Mouse (Mus musculus) stomach, embryonic 14.5 days (tissue): ENCODE data around the gene Fbp2. TPM values are rescaled to one million over a fixed set of nuclear protein-coding genes. Genes with fewer than 3 reads are reported as not detected.
"Not testable (repeated sequence)": the region's sequence is repeated elsewhere in the genome, so short reads cannot be mapped to it uniquely, and the experiment has no call there.

ENCODE experiments used
- ATAC-seq: fragments of 200-750 bp; cut with Nextera tagmentation; 2 replicates; pipeline ENCODE4 v1.8.0; 2017; ENCODE audit warnings: low read depth, moderate TSS enrichment; ENCODE audit not compliant: insufficient number of reproducible peaks, insufficient read depth, low FRiP score
- H3K27ac ChIP-seq: fragments of 300-500 bp; sonication (generic); 2 replicates; pipeline ENCODE4 v1.5.1; 2014; ENCODE audit warnings: mild to moderate bottlenecking, low read length, moderate library complexity, mixed read lengths
- H3K27me3 ChIP-seq: fragments of 300-500 bp; sonication (generic); 2 replicates; pipeline ENCODE4 v1.6.1; 2014; ENCODE audit warnings: low read length, control low read depth, mixed read lengths; ENCODE audit not compliant: control insufficient read depth, insufficient read depth
- H3K36me3 ChIP-seq: fragments of 300-500 bp; sonication (generic); 2 replicates; pipeline ENCODE4 v1.6.1; 2014; ENCODE audit warnings: mild to moderate bottlenecking, control low read depth, low read length, moderate library complexity, mixed read lengths; ENCODE audit not compliant: control insufficient read depth, insufficient read depth
- H3K4me1 ChIP-seq: fragments of 300-500 bp; sonication (generic); 2 replicates; pipeline ENCODE4 v1.6.1; 2014; ENCODE audit warnings: low read length, control low read depth, mixed read lengths; ENCODE audit not compliant: control insufficient read depth, insufficient read depth
- H3K4me2 ChIP-seq: fragments of 300-500 bp; sonication (generic); replicated peaks from 2 replicates; pipeline ENCODE4 v1.6.1; 2014; ENCODE audit warnings: low read depth, low read length, control low read depth
- H3K4me3 ChIP-seq: fragments of 300-500 bp; sonication (generic); 2 replicates; pipeline ENCODE4 v1.5.1; 2014; ENCODE audit warnings: low read depth, low read length, control low read depth
- H3K9ac ChIP-seq: fragments of 300-500 bp; sonication (generic); replicated peaks from 2 replicates; pipeline ENCODE4 v1.6.1; 2014; ENCODE audit warnings: low read depth, mild to moderate bottlenecking, control low read depth, low read length, moderate library complexity, mixed read lengths
- H3K9me3 ChIP-seq: fragments of 300-500 bp; sonication (generic); 2 replicates; pipeline ENCODE4 v1.6.1; 2016; ENCODE audit warnings: low read depth, low read length, control low read depth; ENCODE audit not compliant: control insufficient read depth
- WGBS: fragments of 180-500 bp; shearing (Covaris S2); extraction: QIAGEN DNeasy Blood & Tissue Kit; methylation state at CpG from one replicate; pipeline ENCODE4 v1.1.7; 2014; 5-methylcytosine and 5-hydroxymethylcytosine counted together
- polyA plus RNA-seq: library from polyadenylated mRNA; unstranded; fragments of >200 nt; fragmentation: Nextera tagmentation; extraction: Ambion mirVana; gene quantifications from 2 replicates; pipeline ENCODE4 v1.2.1, GENCODE M21; 2014

Gene Fbp2
- polyA plus RNA-seq, 1 experiment from 2014 or later = 35.3 TPM

- Histone ChIP-seq H3K4me2 (no peak overlapping the region), H3K27ac (peak overlapping the region; percentile 58; the same call in 1 of the 2 replicates), H3K27me3 (no peaks in the 10 kb centered on the region), H3K4me3 (no peak overlapping the region), H3K9me3 (no peaks in the 10 kb centered on the region), H3K36me3 (no peaks in the 10 kb centered on the region), H3K9ac (no peak overlapping the region), H3K4me1 (no peaks in the 10 kb centered on the region)
- no peak for ATAC-seq
- 59% methylated on average over 3 of the region's 3 CpGs for WGBS
Observed at GRCm38 (mm10) chr13:62872252-62872651, 14.0 kb upstream of the Fbp2 start.

- Histone ChIP-seq H3K4me3 (no peak overlapping the region), H3K36me3 (no peaks in the 10 kb centered on the region), H3K27me3 (no peaks in the 10 kb centered on the region), H3K4me2 (no peak overlapping the region), H3K9ac (no peak overlapping the region), H3K9me3 (no peaks in the 10 kb centered on the region), H3K4me1 (no peaks in the 10 kb centered on the region), H3K27ac (no peak overlapping the region)
- no peak for ATAC-seq
- WGBS = 74% methylated on average over 2 of the region's 2 CpGs
Observed at GRCm38 (mm10) chr13:62870605-62871004, 12.4 kb upstream of the Fbp2 start.

GRCm38 (mm10) chr13:62866817-62867216 is 8.6 kb upstream of the Fbp2 start:
- 65% methylated on average over 4 of the region's 4 CpGs for WGBS
- no peak overlapping the region for H3K4me3 ChIP-seq
- no peaks in the 10 kb centered on the region for H3K27me3 ChIP-seq
- no peaks in the 10 kb centered on the region for H3K4me1 ChIP-seq
- no peak overlapping the region for H3K4me2 ChIP-seq
- ATAC-seq = no peak; the same call in 1 of the 2 replicates
- no peak overlapping the region for H3K9ac ChIP-seq
- H3K9me3 ChIP-seq = no peaks in the 10 kb centered on the region
- H3K27ac ChIP-seq = no peak overlapping the region
- H3K36me3 ChIP-seq = no peaks in the 10 kb centered on the region

GRCm38 (mm10) chr13:62865651-62866315 is 7.6 kb upstream of the Fbp2 start:
- 61% methylated on average over 11 of the region's 11 CpGs for WGBS
- H3K27me3 ChIP-seq = no peaks in the 10 kb centered on the region
- H3K27ac ChIP-seq = peak overlapping the region; percentile 29; the same call in 1 of the 2 replicates
- no peaks in the 10 kb centered on the region for H3K36me3 ChIP-seq
- H3K4me1 ChIP-seq = no peaks in the 10 kb centered on the region
- no peaks in the 10 kb centered on the region for H3K9me3 ChIP-seq
- H3K9ac ChIP-seq = no peak overlapping the region
- ATAC-seq = peak; percentile 24; the same call in 1 of the 2 replicates
- H3K4me2 ChIP-seq = no peak overlapping the region
- H3K4me3 ChIP-seq = no peak overlapping the region

GRCm38 (mm10) chr13:62863771-62864170 is 5.5 kb upstream of the Fbp2 start:
- Histone ChIP-seq H3K4me2 (no peak overlapping the region), H3K27me3 (no peaks in the 10 kb centered on the region), H3K4me1 (no peaks in the 10 kb centered on the region), H3K4me3 (no peak overlapping the region), H3K27ac (no peak overlapping the region), H3K9me3 (no peaks in the 10 kb centered on the region), H3K9ac (no peak overlapping the region), H3K36me3 (no peaks in the 10 kb centered on the region)
- WGBS = 72% methylated on average over 6 of the region's 6 CpGs
- no peak for ATAC-seq

GRCm38 (mm10) chr13:62862875-62863274 is 4.7 kb upstream of the Fbp2 start:
- H3K9me3 ChIP-seq = no peaks in the 10 kb centered on the region
- H3K9ac ChIP-seq = no peak overlapping the region
- ATAC-seq = no peak

GRCm38 (mm10) chr13:62860068-62860467 is 1.8 kb upstream of the Fbp2 start:
- Histone ChIP-seq H3K27me3 (no peaks in the 10 kb centered on the region), H3K4me1 (no peaks in the 10 kb centered on the region), H3K36me3 (no peaks in the 10 kb centered on the region), H3K4me3 (no peak overlapping the region), H3K27ac (no peak overlapping the region), H3K9me3 (no peaks in the 10 kb centered on the region), H3K4me2 (no peak overlapping the region), H3K9ac (no peak overlapping the region)
- ATAC-seq = no peak
- WGBS = 90% methylated on average over 4 of the region's 4 CpGs

More at GRCm38 (mm10) chr13:62862875-62863274, 4.7 kb upstream of the Fbp2 start:
- WGBS = 68% methylated on average over 3 of the region's 3 CpGs
- H3K36me3 ChIP-seq = no peaks in the 10 kb centered on the region
- no peak overlapping the region for H3K4me2 ChIP-seq
- no peak overlapping the region for H3K27ac ChIP-seq
- H3K4me3 ChIP-seq = no peak overlapping the region
- H3K4me1 ChIP-seq = no peaks in the 10 kb centered on the region
- no peaks in the 10 kb centered on the region for H3K27me3 ChIP-seq

GRCm38 (mm10) chr13:62859251-62859650 is 1.0 kb upstream of the Fbp2 start:
- not testable (repeated sequence) for H3K4me1 ChIP-seq, H3K4me2 ChIP-seq, H3K9me3 ChIP-seq, H3K4me3 ChIP-seq, H3K27ac ChIP-seq, H3K9ac ChIP-seq, H3K36me3 ChIP-seq, H3K27me3 ChIP-seq, ATAC-seq
- 78% methylated on average over 10 of the region's 10 CpGs for WGBS

GRCm38 (mm10) chr13:62856850-62857249 is 1.4 kb downstream of the Fbp2 start:
- Histone ChIP-seq H3K36me3 (no peaks in the 10 kb centered on the region), H3K9ac (no peak overlapping the region), H3K4me1 (no peaks in the 10 kb centered on the region), H3K4me3 (no peak overlapping the region), H3K27ac (no peak overlapping the region), H3K9me3 (no peaks in the 10 kb centered on the region), H3K4me2 (no peak overlapping the region), H3K27me3 (no peaks in the 10 kb centered on the region)
- no peak for ATAC-seq
- 74% methylated on average over 14 of the region's 14 CpGs for WGBS
